Mouse (Mus musculus): ENCODE measurements around the gene Zer1. TPM values are rescaled to one million over a fixed set of nuclear protein-coding genes. Genes with fewer than 3 reads are reported as not detected.

Gene Zer1
- polyA plus RNA-seq, 1 experiment: 39.1 TPM

GRCm38 (mm10) chr2:30108260-30108659 lies 16.1 kb downstream of the Zer1 start:
- Histone ChIP-seq H3K4me3 (ENCODE audit: low read depth, low read length) (no peak overlapping the region), H3K36me3 (ENCODE audit: control insufficient read depth, insufficient read depth, low read length) (peaks cover 25% of the 10 kb centered on the region), H3K4me1 (ENCODE audit: control insufficient read depth, insufficient read depth, insufficient read length, low read length) (peaks cover 15% of the 10 kb centered on the region), H3K27me3 (ENCODE audit: control insufficient read depth, insufficient read depth, low read length) (no peaks in the 10 kb centered on the region), H3K27ac (ENCODE audit: insufficient read depth, low read depth, low read length) (no peak overlapping the region)
- TF ChIP-seq POLR2A (IDR thresholded peaks at IDR 0.05; ENCODE audit: low read depth, low read length): no peak
- TF ChIP-seq CTCF (IDR thresholded peaks at IDR 0.05; ENCODE audit: extremely low read depth, insufficient read length, insufficient replicate concordance, low read depth, low read length): no peak
- WGBS: 67% methylated on average over 4 of the region's 4 CpGs

DNA sequence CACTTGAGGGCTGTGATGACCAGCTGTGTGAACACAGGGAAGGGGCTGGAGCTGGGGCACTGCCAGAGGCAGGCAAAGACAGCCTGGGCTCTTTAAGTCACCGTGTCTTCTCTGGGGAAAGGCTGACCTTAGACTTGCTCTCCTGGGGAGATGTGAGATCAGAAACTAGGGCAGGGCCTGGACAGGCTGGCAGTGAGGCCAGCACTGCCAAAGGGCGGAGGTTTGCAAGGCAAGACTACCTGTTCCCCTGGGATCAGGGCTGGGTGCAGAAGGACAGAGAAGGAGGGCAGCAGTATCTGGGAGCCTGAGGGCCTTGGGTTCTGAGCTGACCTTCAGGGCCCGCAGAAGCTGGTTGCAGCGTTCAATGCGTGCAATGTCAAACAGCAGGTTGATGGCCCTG lies 16.7 kb downstream of the Zer1 start:
- WGBS: 89% methylated on average over 5 of the region's 5 CpGs
- peaks cover 29% of the 10 kb centered on the region for H3K36me3 ChIP-seq (ENCODE audit: control insufficient read depth, insufficient read depth, low read length)

GRCm38 (mm10) chr2:30106364-30106763 lies 18.0 kb downstream of the Zer1 start:
- no peak overlapping the region for H3K27ac ChIP-seq (ENCODE audit: insufficient read depth, low read depth, low read length)
- TF ChIP-seq CTCF (IDR thresholded peaks at IDR 0.05; ENCODE audit: extremely low read depth, insufficient read length, insufficient replicate concordance, low read depth, low read length): peak; percentile 67; the same call in 1 of the 2 replicates
- TF ChIP-seq POLR2A (IDR thresholded peaks at IDR 0.05; ENCODE audit: low read depth, low read length): no peak

More for the DNA sequence above, 16.7 kb downstream of the Zer1 start:
- no peak overlapping the region for H3K27ac ChIP-seq (ENCODE audit: insufficient read depth, low read depth, low read length)
- H3K4me1 ChIP-seq (ENCODE audit: control insufficient read depth, insufficient read depth, insufficient read length, low read length): peaks cover 15% of the 10 kb centered on the region
- TF ChIP-seq POLR2A (IDR thresholded peaks at IDR 0.05; ENCODE audit: low read depth, low read length) (no peak), CTCF (IDR thresholded peaks at IDR 0.05; ENCODE audit: extremely low read depth, insufficient read length, insufficient replicate concordance, low read depth, low read length) (no peak)
- no peak overlapping the region for H3K4me3 ChIP-seq (ENCODE audit: low read depth, low read length)
- H3K27me3 ChIP-seq (ENCODE audit: control insufficient read depth, insufficient read depth, low read length): no peaks in the 10 kb centered on the region

GRCm38 (mm10) chr2:30100214-30100613 lies 24.2 kb downstream of the Zer1 start:
- Histone ChIP-seq H3K36me3 (ENCODE audit: control insufficient read depth, insufficient read depth, low read length) (peaks cover 24% of the 10 kb centered on the region), H3K27me3 (ENCODE audit: control insufficient read depth, insufficient read depth, low read length) (no peaks in the 10 kb centered on the region), H3K27ac (ENCODE audit: insufficient read depth, low read depth, low read length) (no peak overlapping the region), H3K4me1 (ENCODE audit: control insufficient read depth, insufficient read depth, insufficient read length, low read length) (peaks cover 2% of the 10 kb centered on the region; the same call in 1 of the 2 replicates), H3K4me3 (ENCODE audit: low read depth, low read length) (no peak overlapping the region)
- TF ChIP-seq CTCF (IDR thresholded peaks at IDR 0.05; ENCODE audit: extremely low read depth, insufficient read length, insufficient replicate concordance, low read depth, low read length) (no peak), POLR2A (IDR thresholded peaks at IDR 0.05; ENCODE audit: low read depth, low read length) (no peak)
- 47% methylated on average over 4 of the region's 4 CpGs for WGBS

More at GRCm38 (mm10) chr2:30106364-30106763, 18.0 kb downstream of the Zer1 start:
- Histone ChIP-seq H3K27me3 (ENCODE audit: control insufficient read depth, insufficient read depth, low read length) (no peaks in the 10 kb centered on the region), H3K4me3 (ENCODE audit: low read depth, low read length) (no peak overlapping the region), H3K36me3 (ENCODE audit: control insufficient read depth, insufficient read depth, low read length) (peaks cover 36% of the 10 kb centered on the region), H3K4me1 (ENCODE audit: control insufficient read depth, insufficient read depth, insufficient read length, low read length) (peaks cover 15% of the 10 kb centered on the region)

GRCm38 (mm10) chr2:30095882-30096527 lies 28.4 kb downstream of the Zer1 start:
- H3K27me3 ChIP-seq (ENCODE audit: control insufficient read depth, insufficient read depth, low read length): no peaks in the 10 kb centered on the region
- TF ChIP-seq CTCF (IDR thresholded peaks at IDR 0.05; ENCODE audit: extremely low read depth, insufficient read length, insufficient replicate concordance, low read depth, low read length): peak; percentile 58; the same call in 1 of the 2 replicates
- no peak for TF ChIP-seq POLR2A (IDR thresholded peaks at IDR 0.05; ENCODE audit: low read depth, low read length)
- H3K4me1 ChIP-seq (ENCODE audit: control insufficient read depth, insufficient read depth, insufficient read length, low read length): peaks cover 5% of the 10 kb centered on the region; the same call in 1 of the 2 replicates
- H3K27ac ChIP-seq (ENCODE audit: insufficient read depth, low read depth, low read length): no peak overlapping the region
- H3K36me3 ChIP-seq (ENCODE audit: control insufficient read depth, insufficient read depth, low read length): peaks cover 11% of the 10 kb centered on the region
- no peak overlapping the region for H3K4me3 ChIP-seq (ENCODE audit: low read depth, low read length)
- WGBS: 66% methylated on average over 2 of the region's 2 CpGs

GRCm38 (mm10) chr2:30094208-30094588 lies 30.2 kb downstream of the Zer1 start:
- no peaks in the 10 kb centered on the region for H3K27me3 ChIP-seq (ENCODE audit: control insufficient read depth, insufficient read depth, low read length)
- H3K36me3 ChIP-seq (ENCODE audit: control insufficient read depth, insufficient read depth, low read length): peaks cover 11% of the 10 kb centered on the region
- H3K4me1 ChIP-seq (ENCODE audit: control insufficient read depth, insufficient read depth, insufficient read length, low read length): peaks cover 3% of the 10 kb centered on the region; the same call in 1 of the 2 replicates
- no peak for TF ChIP-seq CTCF (IDR thresholded peaks at IDR 0.05; ENCODE audit: extremely low read depth, insufficient read length, insufficient replicate concordance, low read depth, low read length)
- no peak for TF ChIP-seq POLR2A (IDR thresholded peaks at IDR 0.05; ENCODE audit: low read depth, low read length)
- H3K4me3 ChIP-seq (ENCODE audit: low read depth, low read length): peak overlapping the region; percentile 89
- 2% methylated on average over 13 of the region's 13 CpGs for WGBS
- H3K27ac ChIP-seq (ENCODE audit: insufficient read depth, low read depth, low read length): peak overlapping the region; percentile 65

GRCm38 (mm10) chr2:30093471-30094207 lies 30.7 kb downstream of the Zer1 start, which contains the start of gene Zdhhc12:
TSS of gene Zdhhc12 (minus strand) at chr2:30093648.
- WGBS: under 1% methylated on average over 51 of the region's 51 CpGs
- H3K27ac ChIP-seq (ENCODE audit: insufficient read depth, low read depth, low read length): peak within 1 kb of the TSS; percentile 65

More at GRCm38 (mm10) chr2:30093471-30094207, 30.7 kb downstream of the Zer1 start, which contains the start of gene Zdhhc12:
- no peaks in the 10 kb centered on the region for H3K27me3 ChIP-seq (ENCODE audit: control insufficient read depth, insufficient read depth, low read length)
- TF ChIP-seq POLR2A (IDR thresholded peaks at IDR 0.05; ENCODE audit: low read depth, low read length) (peak; percentile 51; the same call in 1 of the 2 replicates), CTCF (IDR thresholded peaks at IDR 0.05; ENCODE audit: extremely low read depth, insufficient read length, insufficient replicate concordance, low read depth, low read length) (no peak)
- peaks cover 3% of the 10 kb centered on the region; the same call in 1 of the 2 replicates for H3K4me1 ChIP-seq (ENCODE audit: control insufficient read depth, insufficient read depth, insufficient read length, low read length)
- peak within 1 kb of the TSS; percentile 89 for H3K4me3 ChIP-seq (ENCODE audit: low read depth, low read length)
- peaks cover 11% of the 10 kb centered on the region for H3K36me3 ChIP-seq (ENCODE audit: control insufficient read depth, insufficient read depth, low read length)
